Mouse (Mus musculus): ENCODE results near the gene Vwa7. TPM values are rescaled to one million over a fixed set of nuclear protein-coding genes. Genes with fewer than 3 reads are reported as not detected.

Vwa7 gene
- polyA plus RNA-seq, 1 experiment from 2014 or later: 0.12 TPM

DNA sequence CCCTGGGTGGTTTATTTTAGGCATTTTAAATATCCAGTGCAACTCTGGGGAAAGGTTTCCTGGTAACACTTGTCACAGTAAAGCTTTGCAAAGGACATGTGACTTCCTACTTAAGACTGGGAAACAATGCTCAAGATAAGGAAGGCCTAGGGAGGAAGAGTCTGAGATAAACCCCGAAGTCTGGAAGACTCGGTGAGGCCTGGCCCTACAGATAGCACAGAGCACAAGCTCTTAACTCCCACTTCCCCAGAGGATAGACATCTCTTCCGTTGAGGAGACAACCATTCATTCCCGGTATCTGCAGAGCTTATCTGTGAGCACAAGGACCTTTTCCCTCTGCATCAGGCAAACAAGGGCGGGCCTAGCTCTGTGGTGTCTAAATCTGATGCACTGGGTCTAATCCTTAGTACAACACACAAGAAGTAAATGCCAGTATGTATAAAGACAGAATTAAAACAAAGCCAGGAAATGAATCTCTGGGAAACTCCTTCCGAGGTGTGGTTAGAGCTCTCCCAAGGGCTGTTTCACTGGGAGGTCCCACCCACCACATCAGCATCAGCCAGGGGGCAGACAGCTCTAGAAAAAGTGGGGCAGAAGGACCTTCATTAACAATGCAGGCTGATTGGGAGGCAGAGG lies 5.6 kb downstream of the Vwa7 start:
- TF ChIP-seq CTCF (IDR thresholded peaks at IDR 0.05; ENCODE audit: low read depth): 0 out of 2 replicates have a peak, but pooled peaks have one; percentile 16
- H3K9me3 ChIP-seq (ENCODE audit: control insufficient read depth): no peaks in the 10 kb centered on the region
- H3K9ac ChIP-seq (ENCODE audit: low read depth, low read length): no peak overlapping the region
- H3K36me3 ChIP-seq (ENCODE audit: control insufficient read depth, insufficient read depth): no peaks in the 10 kb centered on the region
- no peak overlapping the region for H3K4me2 ChIP-seq (replicated peaks; ENCODE audit: low read depth)
- no peak for ATAC-seq
- no peak overlapping the region for H3K4me3 ChIP-seq (ENCODE audit: low read depth, low read length)
- 25% methylated on average over 6 of the region's 6 CpGs for WGBS
- no peaks in the 10 kb centered on the region for H3K27me3 ChIP-seq (replicated peaks; ENCODE audit: control insufficient read depth, insufficient read depth, low read length)
- H3K4me1 ChIP-seq (replicated peaks; ENCODE audit: control insufficient read depth, insufficient read depth, low read length): no peaks in the 10 kb centered on the region; the same call in 1 of the 2 replicates
- H3K27ac ChIP-seq (ENCODE audit: low read depth, low read length): no peak overlapping the region

DNA sequence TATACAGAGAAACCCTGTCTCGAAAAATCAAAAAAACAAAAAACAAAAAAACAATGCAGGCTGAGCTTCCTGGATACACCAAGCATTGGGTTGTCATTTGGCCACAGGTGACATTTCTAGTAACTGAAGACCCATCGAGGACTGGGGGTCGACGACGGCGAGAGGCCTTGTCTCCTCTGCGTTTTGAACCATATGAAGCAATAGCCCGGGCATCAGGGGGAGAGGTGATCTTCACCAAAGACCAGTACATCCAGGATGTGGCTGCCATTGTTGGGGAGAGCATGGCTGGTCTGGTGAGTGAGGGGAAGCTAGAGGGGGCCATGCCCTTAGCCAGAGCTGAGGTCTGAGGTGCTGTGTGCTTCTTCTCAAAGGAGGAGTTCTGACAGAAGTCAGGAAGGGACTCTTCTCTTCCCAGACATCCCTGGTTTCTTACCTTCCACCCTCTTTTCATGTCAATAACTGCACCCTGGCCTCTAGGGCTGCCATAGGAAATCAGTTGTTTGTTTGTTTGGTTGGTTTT lies 6.2 kb downstream of the Vwa7 start:
- Histone ChIP-seq H3K9ac (ENCODE audit: low read depth, low read length) (no peak overlapping the region), H3K9me3 (ENCODE audit: control insufficient read depth) (no peaks in the 10 kb centered on the region), H3K4me1 (replicated peaks; ENCODE audit: control insufficient read depth, insufficient read depth, low read length) (no peaks in the 10 kb centered on the region; the same call in 1 of the 2 replicates), H3K27ac (ENCODE audit: low read depth, low read length) (no peak overlapping the region), H3K36me3 (ENCODE audit: control insufficient read depth, insufficient read depth) (no peaks in the 10 kb centered on the region), H3K4me2 (replicated peaks; ENCODE audit: low read depth) (no peak overlapping the region), H3K27me3 (replicated peaks; ENCODE audit: control insufficient read depth, insufficient read depth, low read length) (no peaks in the 10 kb centered on the region), H3K4me3 (ENCODE audit: low read depth, low read length) (no peak overlapping the region)
- ATAC-seq: no peak
- TF ChIP-seq CTCF (IDR thresholded peaks at IDR 0.05; ENCODE audit: low read depth): no peak
- 95% methylated on average over 8 of the region's 8 CpGs for WGBS

DNA sequence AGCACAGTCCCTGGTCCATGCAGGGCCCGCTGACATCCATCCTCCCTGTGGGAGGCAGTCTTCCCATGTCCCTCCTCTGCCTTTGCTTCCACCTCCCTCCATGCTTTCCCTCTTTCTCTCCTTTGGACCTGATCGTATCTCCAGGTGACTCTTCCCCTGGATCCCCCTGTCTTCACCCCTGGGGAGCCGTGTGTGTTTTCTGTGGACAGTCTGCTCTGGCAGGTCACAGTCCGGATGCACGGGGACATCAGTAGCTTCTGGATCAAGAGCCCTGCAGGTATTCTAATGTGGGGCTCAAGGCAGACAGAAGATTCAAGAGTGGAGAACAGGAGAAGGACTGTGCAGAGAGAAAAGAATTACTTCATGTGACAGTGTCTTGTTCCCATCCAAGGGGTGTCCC lies 6.8 kb downstream of the Vwa7 start:
- peak; percentile 33 for TF ChIP-seq CTCF (IDR thresholded peaks at IDR 0.05; ENCODE audit: low read depth)
- no peaks in the 10 kb centered on the region for H3K27me3 ChIP-seq (replicated peaks; ENCODE audit: control insufficient read depth, insufficient read depth, low read length)
- ATAC-seq: no peak
- no peak overlapping the region; the same call in 1 of the 2 replicates for H3K27ac ChIP-seq (ENCODE audit: low read depth, low read length)
- 84% methylated on average over 5 of the region's 5 CpGs for WGBS
- H3K9me3 ChIP-seq (ENCODE audit: control insufficient read depth): no peaks in the 10 kb centered on the region
- H3K36me3 ChIP-seq (ENCODE audit: control insufficient read depth, insufficient read depth): no peaks in the 10 kb centered on the region
- no peak overlapping the region for H3K4me2 ChIP-seq (replicated peaks; ENCODE audit: low read depth)
- H3K4me3 ChIP-seq (ENCODE audit: low read depth, low read length): no peak overlapping the region
- H3K9ac ChIP-seq (ENCODE audit: low read depth, low read length): no peak overlapping the region
- no peaks in the 10 kb centered on the region; the same call in 1 of the 2 replicates for H3K4me1 ChIP-seq (replicated peaks; ENCODE audit: control insufficient read depth, insufficient read depth, low read length)

DNA sequence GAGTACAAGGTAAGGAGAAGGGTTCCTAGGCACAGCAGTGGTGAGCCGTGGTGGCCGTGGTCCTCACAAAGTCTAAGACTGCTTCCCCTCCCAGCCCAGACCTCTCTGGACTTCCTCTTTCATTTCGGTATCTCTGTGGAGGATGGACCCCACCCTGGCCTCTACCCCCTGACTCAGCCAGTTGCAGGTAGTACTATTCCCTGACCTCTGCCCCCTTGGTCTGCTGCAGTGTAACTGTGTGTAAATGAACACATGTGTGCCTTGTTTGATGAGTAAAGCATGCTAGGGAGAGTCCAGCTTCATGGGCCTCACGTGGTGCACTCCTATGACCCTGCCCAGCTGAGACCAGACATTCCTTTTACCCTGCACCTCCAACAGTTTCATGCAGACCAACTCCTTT lies 7.4 kb downstream of the Vwa7 start:
- Histone ChIP-seq H3K9me3 (ENCODE audit: control insufficient read depth) (no peaks in the 10 kb centered on the region), H3K27me3 (replicated peaks; ENCODE audit: control insufficient read depth, insufficient read depth, low read length) (no peaks in the 10 kb centered on the region), H3K4me3 (ENCODE audit: low read depth, low read length) (no peak overlapping the region), H3K4me1 (replicated peaks; ENCODE audit: control insufficient read depth, insufficient read depth, low read length) (no peaks in the 10 kb centered on the region; the same call in 1 of the 2 replicates), H3K9ac (ENCODE audit: low read depth, low read length) (0 out of 2 replicates have a peak overlapping the region, but pooled peaks have one; percentile 8), H3K36me3 (ENCODE audit: control insufficient read depth, insufficient read depth) (no peaks in the 10 kb centered on the region), H3K4me2 (replicated peaks; ENCODE audit: low read depth) (peak overlapping the region; percentile 27; the same call in 1 of the 2 replicates), H3K27ac (ENCODE audit: low read depth, low read length) (no peak overlapping the region; the same call in 1 of the 2 replicates)
- no peak for TF ChIP-seq CTCF (IDR thresholded peaks at IDR 0.05; ENCODE audit: low read depth)
- peak; percentile 77 for ATAC-seq
- WGBS: 31% methylated on average over 4 of the region's 4 CpGs

DNA sequence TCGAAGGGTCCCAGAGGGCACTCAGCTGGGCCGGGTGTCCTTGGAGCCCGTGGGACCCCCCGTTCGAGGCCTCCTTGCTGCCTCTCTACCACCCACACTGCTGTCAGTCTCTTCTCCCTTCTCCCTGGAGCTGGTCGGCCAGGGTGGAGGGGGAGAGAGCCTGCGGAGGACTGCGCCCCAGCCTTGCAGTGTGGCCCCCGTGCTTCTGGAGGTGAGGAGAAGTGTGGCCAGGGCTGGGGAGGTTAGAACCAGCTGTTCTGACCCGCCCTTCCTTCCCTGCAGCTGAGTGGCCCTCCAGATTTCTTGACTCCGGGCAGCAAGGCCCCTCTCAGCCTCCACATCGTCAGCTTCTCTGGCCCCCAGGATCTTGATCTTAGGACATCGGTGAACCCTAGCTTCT lies 7.9 kb downstream of the Vwa7 start:
- 66% methylated on average over 13 of the region's 13 CpGs for WGBS
- Histone ChIP-seq H3K4me2 (replicated peaks; ENCODE audit: low read depth) (no peak overlapping the region), H3K4me3 (ENCODE audit: low read depth, low read length) (no peak overlapping the region), H3K9ac (ENCODE audit: low read depth, low read length) (0 out of 2 replicates have a peak overlapping the region, but pooled peaks have one; percentile 8), H3K27me3 (replicated peaks; ENCODE audit: control insufficient read depth, insufficient read depth, low read length) (no peaks in the 10 kb centered on the region), H3K36me3 (ENCODE audit: control insufficient read depth, insufficient read depth) (no peaks in the 10 kb centered on the region), H3K9me3 (ENCODE audit: control insufficient read depth) (no peaks in the 10 kb centered on the region), H3K27ac (ENCODE audit: low read depth, low read length) (no peak overlapping the region), H3K4me1 (replicated peaks; ENCODE audit: control insufficient read depth, insufficient read depth, low read length) (no peaks in the 10 kb centered on the region; the same call in 1 of the 2 replicates)
- ATAC-seq: no peak
- no peak for TF ChIP-seq CTCF (IDR thresholded peaks at IDR 0.05; ENCODE audit: low read depth)

DNA sequence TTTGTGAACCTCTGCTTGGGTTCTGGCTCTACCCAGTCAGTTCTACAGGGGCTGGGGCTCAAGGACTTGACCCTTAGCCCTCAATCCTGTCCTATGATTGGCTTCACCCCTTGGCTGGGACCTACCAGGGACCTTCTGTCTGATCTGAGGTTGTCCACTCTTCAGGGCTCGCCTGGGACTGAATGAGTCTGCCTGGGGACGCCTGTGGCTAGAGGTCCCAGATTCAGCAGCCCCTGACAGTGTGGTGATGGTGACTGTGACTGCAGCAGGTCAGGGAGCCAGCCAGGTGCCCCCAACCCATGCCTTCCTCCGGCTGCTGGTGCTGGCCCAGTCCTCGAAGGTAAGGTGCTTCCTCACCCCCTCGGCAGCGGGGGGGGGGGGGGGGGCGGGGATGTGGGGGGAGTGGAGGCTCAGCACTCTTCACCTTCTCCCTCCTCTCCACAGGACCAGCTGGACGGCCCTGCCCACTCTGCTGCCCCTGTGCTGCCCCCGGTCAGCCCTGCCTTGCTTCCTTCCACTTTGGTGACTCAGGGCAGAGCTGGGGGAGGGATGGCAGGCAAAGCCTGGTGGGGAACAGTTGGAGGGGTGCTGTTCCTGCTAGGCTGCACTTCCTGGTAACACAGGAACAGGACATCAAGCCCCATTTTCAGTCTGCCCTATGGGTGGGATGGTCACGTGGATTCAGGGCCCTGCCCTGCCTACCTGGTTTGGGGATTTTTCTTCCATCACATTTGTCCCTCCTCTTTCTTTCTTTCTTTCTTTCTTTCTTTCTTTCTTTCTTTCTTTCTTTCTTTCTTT lies 8.5 kb downstream of the Vwa7 start:
- 73% methylated on average over 7 of the region's 10 CpGs for WGBS
- Histone ChIP-seq H3K9me3 (ENCODE audit: control insufficient read depth) (no peaks in the 10 kb centered on the region), H3K4me2 (replicated peaks; ENCODE audit: low read depth) (no peak overlapping the region), H3K36me3 (ENCODE audit: control insufficient read depth, insufficient read depth) (no peaks in the 10 kb centered on the region), H3K4me3 (ENCODE audit: low read depth, low read length) (no peak overlapping the region), H3K9ac (ENCODE audit: low read depth, low read length) (no peak overlapping the region; the same call in 1 of the 2 replicates), H3K4me1 (replicated peaks; ENCODE audit: control insufficient read depth, insufficient read depth, low read length) (no peaks in the 10 kb centered on the region; the same call in 1 of the 2 replicates), H3K27ac (ENCODE audit: low read depth, low read length) (no peak overlapping the region), H3K27me3 (replicated peaks; ENCODE audit: control insufficient read depth, insufficient read depth, low read length) (no peaks in the 10 kb centered on the region)
- no peak for ATAC-seq
- TF ChIP-seq CTCF (IDR thresholded peaks at IDR 0.05; ENCODE audit: low read depth): no peak

Data from intestine, postnatal 0 days (tissue).